Mouse (Mus musculus): ENCODE data around the gene St6galnac3. TPM values are rescaled to one million over a fixed set of nuclear protein-coding genes. Genes with fewer than 3 reads are reported as not detected.

St6galnac3 gene
- total and polyA plus RNA-seq, 3 experiments = 0.08 to 1.1 (median 0.38) TPM

DNA sequence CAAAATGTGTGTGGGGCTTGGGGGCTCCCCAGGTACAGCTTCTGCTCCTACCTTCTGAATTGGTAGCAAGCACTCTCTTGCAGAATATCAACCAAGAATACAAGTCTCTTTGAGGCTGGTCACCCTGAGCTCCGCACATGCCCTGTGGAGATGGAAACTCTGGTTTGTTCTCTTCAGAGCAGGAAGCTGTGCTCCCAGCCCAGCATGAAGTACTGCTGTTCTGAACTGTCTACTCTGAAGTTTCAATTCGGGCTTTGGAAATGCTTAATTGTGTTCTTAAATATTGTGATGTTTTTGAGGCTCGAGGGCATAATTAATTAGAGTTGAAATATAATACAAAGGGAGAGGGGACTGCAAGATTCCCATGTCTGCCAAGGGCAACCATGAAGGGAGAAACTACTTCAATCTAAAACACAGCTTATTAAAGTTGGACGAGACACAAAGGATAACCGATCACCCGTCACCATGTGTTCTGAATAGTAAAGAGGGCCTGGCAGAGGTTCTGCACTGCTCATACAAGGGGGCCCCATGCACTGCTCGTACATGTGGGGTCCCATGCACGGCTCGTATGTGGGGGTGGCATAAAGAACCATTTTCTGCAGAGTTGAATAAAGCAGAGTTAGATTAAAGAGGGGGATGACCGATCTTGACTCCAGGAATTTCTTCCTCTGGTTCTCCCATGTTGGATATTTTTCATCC lies 359.8 kb downstream of the St6galnac3 start:
- Histone ChIP-seq H3K4me2 (ENCODE audit: insufficient read depth, low read depth, poor library complexity, severe bottlenecking) (no peak overlapping the region), H3K9ac (ENCODE audit: insufficient read depth, low read depth) (no peak overlapping the region), H3K27ac (ENCODE audit: insufficient read depth, low read depth) (no peak overlapping the region), H3K9me3 (replicated peaks; ENCODE audit: low read length) (no peaks in the 10 kb centered on the region), H3K27me3 (replicated peaks) (no peaks in the 10 kb centered on the region), H3K79me2 (replicated peaks; ENCODE audit: control insufficient read depth, extremely low read depth, insufficient read depth, poor library complexity, severe bottlenecking) (no peaks in the 10 kb centered on the region), H3K4me1 (ENCODE audit: control insufficient read depth in 1 of 2, insufficient read depth in 2 of 2) (peaks cover 0 to 2% of the 10 kb centered on the region in 2 experiments; a peak in 1 of 4 replicates), H3K4me3 (replicated peaks in 1 of 3; ENCODE audit: low read depth in 2 of 3, low read length in 2 of 3, poor library complexity in 1 of 3) (no peak overlapping the region), H3K36me3 (replicated peaks in 1 of 2; ENCODE audit: control insufficient read depth in 1 of 2, insufficient read depth in 1 of 2, low read length in 1 of 2) (no peaks in the 10 kb centered on the region)
- DNase-seq (ENCODE audit: extremely low read depth) = no peak
- TF ChIP-seq ZMIZ1 (IDR thresholded peaks at IDR 0.05; ENCODE audit: low read depth, low read length) (no peak), CHD1 (IDR thresholded peaks at IDR 0.05; ENCODE audit: low read depth, low read length) (no peak), MAZ (IDR thresholded peaks at IDR 0.05; ENCODE audit: low read depth, low read length) (no peak), MAX (IDR thresholded peaks at IDR 0.05; ENCODE audit: low read length) (no peak)
- in situ Hi-C loops (cut with MboI; ENCODE audit: low pct_ligation_motif_present, low pct_unique_long_range_greater_than_20kb, low sequenced_read_pairs) = no loop called here
- dilution Hi-C loops (cut with MboI; ENCODE audit: extremely low pct_ligation_motif_present, extremely low pct_unique_long_range_greater_than_20kb, low sequenced_read_pairs) = no loop called here

DNA sequence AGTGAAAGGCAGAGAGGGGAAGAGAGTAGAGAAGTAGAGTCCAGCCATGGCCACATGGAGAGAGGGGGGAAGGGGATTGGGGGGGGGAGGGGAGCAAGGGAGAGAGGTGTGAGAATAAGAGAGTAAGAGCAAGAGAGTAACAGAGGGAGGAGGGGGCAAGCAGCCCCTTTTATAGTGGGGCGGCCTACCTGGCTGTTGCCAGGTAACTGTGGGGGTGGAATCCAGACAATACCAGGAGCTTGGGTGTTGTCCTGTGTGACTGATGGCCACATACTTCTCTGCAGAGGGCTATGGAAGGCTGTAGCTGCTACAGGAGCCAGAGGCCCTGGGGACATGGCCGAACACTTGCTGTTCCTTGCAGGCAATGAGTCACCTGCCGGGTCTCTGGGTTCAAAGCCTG lies 360.6 kb downstream of the St6galnac3 start:
- Histone ChIP-seq H3K4me2 (ENCODE audit: insufficient read depth, low read depth, poor library complexity, severe bottlenecking) (no peak overlapping the region), H3K79me2 (replicated peaks; ENCODE audit: control insufficient read depth, extremely low read depth, insufficient read depth, poor library complexity, severe bottlenecking) (no peaks in the 10 kb centered on the region), H3K27me3 (replicated peaks) (no peaks in the 10 kb centered on the region), H3K4me1 (ENCODE audit: control insufficient read depth in 1 of 2, insufficient read depth in 2 of 2) (peaks cover 0 to 2% of the 10 kb centered on the region in 2 experiments; a peak in 1 of 4 replicates), H3K36me3 (replicated peaks in 1 of 2; ENCODE audit: control insufficient read depth in 1 of 2, insufficient read depth in 1 of 2, low read length in 1 of 2) (no peaks in the 10 kb centered on the region), H3K9ac (ENCODE audit: insufficient read depth, low read depth) (no peak overlapping the region), H3K9me3 (replicated peaks; ENCODE audit: low read length) (no peaks in the 10 kb centered on the region), H3K27ac (ENCODE audit: insufficient read depth, low read depth) (no peak overlapping the region), H3K4me3 (replicated peaks in 1 of 3; ENCODE audit: low read depth in 2 of 3, low read length in 2 of 3, poor library complexity in 1 of 3) (no peak overlapping the region)
- in situ Hi-C loops (cut with MboI; ENCODE audit: low pct_ligation_motif_present, low pct_unique_long_range_greater_than_20kb, low sequenced_read_pairs) = no loop called here
- dilution Hi-C loops (cut with MboI; ENCODE audit: extremely low pct_ligation_motif_present, extremely low pct_unique_long_range_greater_than_20kb, low sequenced_read_pairs) = no loop called here
- TF ChIP-seq GABPA (IDR thresholded peaks at IDR 0.05; ENCODE audit: insufficient replicate concordance, low read depth, low read length) (no peak), NELFE (IDR thresholded peaks at IDR 0.05; ENCODE audit: low read depth, low read length) (no peak), MAFK (IDR thresholded peaks at IDR 0.05; ENCODE audit: insufficient replicate concordance, low read length) (no peak), TBP (conservative IDR thresholded peaks at IDR 0.05; ENCODE audit: low read depth, low read length) (no peak), POLR2AphosphoS2 (IDR thresholded peaks at IDR 0.05; ENCODE audit: low read depth, low read length) (no peak), USF1 (IDR thresholded peaks at IDR 0.05; ENCODE audit: low read depth, low read length) (no peak), UBTF (IDR thresholded peaks at IDR 0.05; ENCODE audit: low read depth, low read length) (no peak), KAT2A (IDR thresholded peaks at IDR 0.05; ENCODE audit: insufficient replicate concordance, low read length) (no peak), JUN (IDR thresholded peaks at IDR 0.05; ENCODE audit: insufficient read depth, low read depth, low read length) (no peak), MXI1 (IDR thresholded peaks at IDR 0.05; ENCODE audit: low read depth, low read length) (no peak), MEF2A (IDR thresholded peaks at IDR 0.05; ENCODE audit: borderline replicate concordance, low read depth, low read length) (no peak), IRF4 (IDR thresholded peaks at IDR 0.05; ENCODE audit: low read depth, low read length) (no peak), PAX5 (IDR thresholded peaks at IDR 0.05; ENCODE audit: low read length) (no peak), RAD21 (IDR thresholded peaks at IDR 0.05; ENCODE audit: low read depth, low read length) (no peak), ZNF384 (IDR thresholded peaks at IDR 0.05; ENCODE audit: low read depth, low read length) (no peak)
- DNase-seq (ENCODE audit: extremely low read depth) = no peak

Measured in CH12.LX (cell line).